Mouse (Mus musculus): ENCODE data around the gene Ubald2. TPM values are rescaled to one million over a fixed set of nuclear protein-coding genes. Genes with fewer than 3 reads are reported as not detected.
"Not testable (repeated sequence)": the region's sequence is repeated elsewhere in the genome, so short reads cannot be mapped to it uniquely, and the experiment has no call there.

Ubald2 gene
- polyA plus RNA-seq, 1 experiment from 2014 or later, result 36.3 TPM

DNA sequence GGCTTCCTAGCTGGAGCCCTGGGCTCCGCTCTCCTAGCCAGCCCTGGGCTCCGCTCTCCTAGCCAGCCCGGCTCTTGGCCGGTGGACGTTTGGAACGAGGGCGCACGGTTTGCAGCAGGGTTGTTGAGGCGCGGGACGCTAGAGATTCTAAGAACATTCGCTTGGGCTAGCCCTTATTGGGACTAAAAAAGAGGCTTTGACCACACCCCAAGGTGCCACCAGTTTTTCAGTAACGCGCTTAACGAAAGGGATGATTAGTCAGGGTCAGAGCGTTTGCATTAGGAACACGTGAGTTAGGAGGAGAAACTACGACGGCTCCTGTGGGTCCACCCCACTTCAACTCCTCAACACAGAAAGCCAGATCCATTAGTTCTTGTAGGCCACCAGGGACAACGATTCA lies 32.2 kb downstream of the Ubald2 start, which contains the start of gene Qrich2:
Qrich2 (minus strand) TSS at position 101 of the 400 bp plus-strand sequence.
- Histone ChIP-seq H3K27ac (ENCODE audit: low read length) (no peak within 1 kb of the TSS), H3K9ac (ENCODE audit: low read depth, low read length) (no peak within 1 kb of the TSS), H3K9me3 (replicated peaks; ENCODE audit: control insufficient read depth, low read length, poor library complexity, severe bottlenecking) (no peaks in the 10 kb centered on the region), H3K4me2 (ENCODE audit: low read length) (no peak within 1 kb of the TSS), H3K4me1 (ENCODE audit: control insufficient read depth, insufficient read depth, low read length) (no peaks in the 10 kb centered on the region), H3K4me3 (ENCODE audit: low read depth, low read length) (no peak within 1 kb of the TSS), H3K27me3 (ENCODE audit: control insufficient read depth, insufficient read depth, low read depth, low read length) (no peaks in the 10 kb centered on the region), H3K36me3 (ENCODE audit: control insufficient read depth, insufficient read depth, low read length) (peaks cover 13% of the 10 kb centered on the region)
- no peak for ATAC-seq
- 70% methylated on average over 20 of the region's 20 CpGs for WGBS

- not testable (repeated sequence) for H3K9ac ChIP-seq (ENCODE audit: low read depth, low read length); H3K27me3 ChIP-seq (ENCODE audit: control insufficient read depth, insufficient read depth, low read depth, low read length); H3K9me3 ChIP-seq (replicated peaks; ENCODE audit: control insufficient read depth, low read length, poor library complexity, severe bottlenecking); H3K4me3 ChIP-seq (ENCODE audit: low read depth, low read length); H3K27ac ChIP-seq (ENCODE audit: low read length); ATAC-seq; H3K4me2 ChIP-seq (ENCODE audit: low read length); H3K4me1 ChIP-seq (ENCODE audit: control insufficient read depth, insufficient read depth, low read length)
- 82% methylated on average over 3 of the region's 3 CpGs for WGBS
- peaks cover 29% of the 10 kb centered on the region for H3K36me3 ChIP-seq (ENCODE audit: control insufficient read depth, insufficient read depth, low read length)
Observed at GRCm38 (mm10) chr11:116468338-116468737, 34.4 kb downstream of the Ubald2 start.

DNA sequence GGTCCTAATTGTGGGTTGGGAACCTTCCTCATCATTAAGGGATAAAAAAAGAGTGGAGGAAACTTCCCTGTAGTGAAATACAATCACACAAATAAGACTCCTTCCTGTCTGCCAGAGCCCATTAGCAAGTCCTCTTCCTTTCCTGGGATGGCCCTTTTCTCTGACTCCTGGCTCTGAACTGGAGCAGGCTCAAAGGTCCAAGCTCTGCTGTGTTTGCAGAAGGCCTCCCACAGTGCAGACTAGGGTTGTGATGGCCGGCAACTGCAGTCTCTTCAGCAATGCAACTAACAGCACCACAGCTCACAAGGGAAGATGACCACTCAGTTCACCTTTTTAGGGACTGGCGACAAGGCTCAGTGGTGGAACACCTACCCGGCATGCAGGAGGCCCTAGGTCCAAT lies 36.4 kb downstream of the Ubald2 start:
- ATAC-seq, result no peak

GRCm38 (mm10) chr11:116470896-116471295 lies 37.0 kb downstream of the Ubald2 start:
- H3K4me2 ChIP-seq (ENCODE audit: low read length), result no peak overlapping the region
- 91% methylated on average over 4 of the region's 4 CpGs for WGBS
- no peaks in the 10 kb centered on the region for H3K27me3 ChIP-seq (ENCODE audit: control insufficient read depth, insufficient read depth, low read depth, low read length)
- H3K9me3 ChIP-seq (replicated peaks; ENCODE audit: control insufficient read depth, low read length, poor library complexity, severe bottlenecking), result no peaks in the 10 kb centered on the region
- H3K4me1 ChIP-seq (ENCODE audit: control insufficient read depth, insufficient read depth, low read length), result no peaks in the 10 kb centered on the region
- H3K27ac ChIP-seq (ENCODE audit: low read length), result no peak overlapping the region
- peaks cover 38% of the 10 kb centered on the region for H3K36me3 ChIP-seq (ENCODE audit: control insufficient read depth, insufficient read depth, low read length)
- no peak overlapping the region for H3K4me3 ChIP-seq (ENCODE audit: low read depth, low read length)
- ATAC-seq, result no peak
- H3K9ac ChIP-seq (ENCODE audit: low read depth, low read length), result no peak overlapping the region

More for the DNA sequence above, 36.4 kb downstream of the Ubald2 start:
- Histone ChIP-seq H3K4me2 (ENCODE audit: low read length) (no peak overlapping the region), H3K27me3 (ENCODE audit: control insufficient read depth, insufficient read depth, low read depth, low read length) (no peaks in the 10 kb centered on the region), H3K4me3 (ENCODE audit: low read depth, low read length) (no peak overlapping the region), H3K36me3 (ENCODE audit: control insufficient read depth, insufficient read depth, low read length) (peaks cover 34% of the 10 kb centered on the region), H3K4me1 (ENCODE audit: control insufficient read depth, insufficient read depth, low read length) (no peaks in the 10 kb centered on the region), H3K27ac (ENCODE audit: low read length) (no peak overlapping the region), H3K9ac (ENCODE audit: low read depth, low read length) (no peak overlapping the region), H3K9me3 (replicated peaks; ENCODE audit: control insufficient read depth, low read length, poor library complexity, severe bottlenecking) (no peaks in the 10 kb centered on the region)
- WGBS, result 90% methylated on average over 3 of the region's 3 CpGs

- Histone ChIP-seq H3K36me3 (ENCODE audit: control insufficient read depth, insufficient read depth, low read length) (peaks cover 46% of the 10 kb centered on the region), H3K4me2 (ENCODE audit: low read length) (no peak overlapping the region), H3K27ac (ENCODE audit: low read length) (no peak overlapping the region), H3K4me1 (ENCODE audit: control insufficient read depth, insufficient read depth, low read length) (no peaks in the 10 kb centered on the region), H3K4me3 (ENCODE audit: low read depth, low read length) (no peak overlapping the region), H3K9ac (ENCODE audit: low read depth, low read length) (no peak overlapping the region), H3K27me3 (ENCODE audit: control insufficient read depth, insufficient read depth, low read depth, low read length) (no peaks in the 10 kb centered on the region), H3K9me3 (replicated peaks; ENCODE audit: control insufficient read depth, low read length, poor library complexity, severe bottlenecking) (no peaks in the 10 kb centered on the region)
- 88% methylated on average over 4 of the region's 4 CpGs for WGBS
- ATAC-seq, result no peak
Observed at GRCm38 (mm10) chr11:116472275-116472674, 38.4 kb downstream of the Ubald2 start.

DNA sequence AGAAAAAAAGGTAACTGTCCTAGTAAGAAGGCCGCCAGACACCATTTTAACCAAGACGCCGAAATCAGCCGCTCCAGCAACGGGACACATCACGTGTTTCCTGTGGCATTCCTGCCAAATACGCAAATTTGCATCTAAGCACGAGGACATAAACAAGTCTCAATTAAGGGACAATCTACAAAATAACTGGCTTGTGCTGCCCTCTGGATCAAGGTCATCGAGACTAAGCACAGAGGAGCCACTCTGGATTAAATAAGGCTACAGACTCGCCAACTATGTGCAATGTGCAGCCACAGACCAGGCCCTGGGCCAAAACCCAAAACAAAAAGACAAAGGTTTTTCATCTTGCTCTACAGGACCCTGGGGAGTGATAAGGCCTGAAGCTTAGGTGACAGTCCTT lies 42.1 kb downstream of the Ubald2 start:
- Histone ChIP-seq H3K27ac (ENCODE audit: low read length) (no peak overlapping the region), H3K9me3 (replicated peaks; ENCODE audit: control insufficient read depth, low read length, poor library complexity, severe bottlenecking) (no peaks in the 10 kb centered on the region), H3K4me2 (ENCODE audit: low read length) (no peak overlapping the region), H3K4me1 (ENCODE audit: control insufficient read depth, insufficient read depth, low read length) (no peaks in the 10 kb centered on the region), H3K4me3 (ENCODE audit: low read depth, low read length) (no peak overlapping the region), H3K9ac (ENCODE audit: low read depth, low read length) (no peak overlapping the region), H3K27me3 (ENCODE audit: control insufficient read depth, insufficient read depth, low read depth, low read length) (no peaks in the 10 kb centered on the region), H3K36me3 (ENCODE audit: control insufficient read depth, insufficient read depth, low read length) (peaks cover 44% of the 10 kb centered on the region)
- 84% methylated on average over 10 of the region's 10 CpGs for WGBS
- no peak for ATAC-seq

DNA sequence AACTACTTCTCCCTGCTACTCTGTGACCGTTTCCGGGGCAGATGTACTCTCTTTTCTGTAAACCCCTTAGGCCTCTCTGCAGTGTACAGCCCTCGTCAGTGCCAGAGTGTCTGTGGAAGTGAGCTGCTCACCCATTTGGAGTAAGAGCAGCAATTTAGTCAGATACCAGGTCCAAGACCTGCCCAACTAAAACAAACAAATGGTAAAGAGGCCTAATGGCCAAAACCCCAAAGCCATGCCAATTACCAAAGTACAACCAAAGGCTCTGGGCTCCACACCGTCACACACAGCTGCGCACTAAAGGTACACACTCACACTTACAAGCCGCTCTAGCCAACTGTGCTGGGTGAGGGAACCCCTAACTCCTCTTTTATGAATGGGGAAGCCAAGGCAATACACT lies 42.8 kb downstream of the Ubald2 start:
- Histone ChIP-seq H3K9ac (ENCODE audit: low read depth, low read length) (no peak overlapping the region), H3K9me3 (replicated peaks; ENCODE audit: control insufficient read depth, low read length, poor library complexity, severe bottlenecking) (no peaks in the 10 kb centered on the region), H3K36me3 (ENCODE audit: control insufficient read depth, insufficient read depth, low read length) (peaks cover 41% of the 10 kb centered on the region), H3K4me3 (ENCODE audit: low read depth, low read length) (no peak overlapping the region), H3K4me1 (ENCODE audit: control insufficient read depth, insufficient read depth, low read length) (no peaks in the 10 kb centered on the region), H3K27ac (ENCODE audit: low read length) (no peak overlapping the region), H3K4me2 (ENCODE audit: low read length) (no peak overlapping the region), H3K27me3 (ENCODE audit: control insufficient read depth, insufficient read depth, low read depth, low read length) (no peaks in the 10 kb centered on the region)
- no peak for ATAC-seq
- WGBS, result 93% methylated on average over 6 of the region's 6 CpGs

DNA sequence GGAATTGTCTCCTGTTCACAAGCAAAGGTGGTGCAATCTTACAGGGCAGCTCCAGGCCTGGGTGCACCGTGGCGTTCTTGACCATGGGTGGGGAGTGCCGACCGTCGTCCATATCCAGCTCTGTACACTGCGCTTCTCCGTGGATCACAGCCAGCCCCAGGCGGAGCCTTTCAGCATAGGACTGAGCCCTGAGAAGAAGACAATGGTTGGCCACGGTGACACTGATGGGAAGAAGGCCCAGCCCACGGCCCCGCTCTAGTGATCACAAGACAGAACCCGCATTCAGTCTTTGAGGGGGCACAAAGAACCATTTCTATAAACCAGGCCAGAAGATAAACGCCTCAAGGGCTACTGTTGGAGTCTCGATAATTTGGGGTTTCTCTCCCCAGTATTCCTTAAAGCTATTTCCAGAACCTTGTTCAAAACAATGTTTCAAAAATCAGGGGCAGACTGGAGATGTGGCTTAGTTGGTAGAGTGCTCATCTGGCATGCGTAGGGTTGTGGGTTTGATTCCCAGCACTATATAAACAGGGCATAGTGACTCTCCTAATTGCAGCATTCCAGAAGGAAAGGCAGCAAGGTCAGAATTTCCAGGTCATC lies 43.4 kb downstream of the Ubald2 start:
- no peak overlapping the region for H3K4me2 ChIP-seq (ENCODE audit: low read length)
- ATAC-seq, result no peak
- H3K36me3 ChIP-seq (ENCODE audit: control insufficient read depth, insufficient read depth, low read length), result peaks cover 36% of the 10 kb centered on the region

DNA sequence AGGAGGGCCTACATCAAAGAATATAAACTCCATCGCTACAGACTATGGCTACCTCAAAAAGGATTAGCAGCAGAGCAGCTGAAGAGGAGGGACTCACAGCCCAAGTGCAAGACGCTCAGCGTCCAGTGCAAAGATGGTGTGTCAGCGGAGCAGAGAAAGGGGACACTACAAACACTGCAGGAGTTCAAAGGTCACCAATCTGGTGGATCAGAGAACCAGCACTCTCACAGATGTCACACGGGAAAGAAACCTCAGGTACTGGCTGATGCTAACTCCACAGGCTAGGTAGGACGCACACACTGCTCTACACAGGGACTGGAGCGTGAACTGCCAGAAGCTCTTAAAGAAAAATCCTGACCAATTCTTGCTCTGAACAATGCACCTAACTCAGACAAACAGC lies 45.1 kb downstream of the Ubald2 start:
- Histone ChIP-seq H3K36me3 (ENCODE audit: control insufficient read depth, insufficient read depth, low read length) (peaks cover 29% of the 10 kb centered on the region), H3K4me1 (ENCODE audit: control insufficient read depth, insufficient read depth, low read length) (no peaks in the 10 kb centered on the region), H3K9ac (ENCODE audit: low read depth, low read length) (no peak overlapping the region), H3K27me3 (ENCODE audit: control insufficient read depth, insufficient read depth, low read depth, low read length) (no peaks in the 10 kb centered on the region), H3K4me3 (ENCODE audit: low read depth, low read length) (no peak overlapping the region), H3K4me2 (ENCODE audit: low read length) (no peak overlapping the region), H3K27ac (ENCODE audit: low read length) (no peak overlapping the region), H3K9me3 (replicated peaks; ENCODE audit: control insufficient read depth, low read length, poor library complexity, severe bottlenecking) (no peaks in the 10 kb centered on the region)
- ATAC-seq, result no peak
- 72% methylated on average over 7 of the region's 7 CpGs for WGBS

More for the DNA sequence above, 43.4 kb downstream of the Ubald2 start:
- H3K4me1 ChIP-seq (ENCODE audit: control insufficient read depth, insufficient read depth, low read length), result no peaks in the 10 kb centered on the region
- 72% methylated on average over 15 of the region's 15 CpGs for WGBS
- no peak overlapping the region for H3K27ac ChIP-seq (ENCODE audit: low read length)
- no peaks in the 10 kb centered on the region for H3K27me3 ChIP-seq (ENCODE audit: control insufficient read depth, insufficient read depth, low read depth, low read length)
- H3K4me3 ChIP-seq (ENCODE audit: low read depth, low read length), result no peak overlapping the region
- H3K9ac ChIP-seq (ENCODE audit: low read depth, low read length), result no peak overlapping the region
- no peaks in the 10 kb centered on the region for H3K9me3 ChIP-seq (replicated peaks; ENCODE audit: control insufficient read depth, low read length, poor library complexity, severe bottlenecking)
